Mouse (Mus musculus) stomach, postnatal 0 days (tissue): ENCODE data around the gene Tada1. TPM values are rescaled to one million over a fixed set of nuclear protein-coding genes. Genes with fewer than 3 reads are reported as not detected.

Source experiments
- ATAC-seq: fragments of 200-750 bp; cut with Nextera tagmentation; 2 replicates; pipeline ENCODE4 v1.8.0; 2017; ENCODE audit not compliant: low FRiP score, low TSS enrichment
- DNase-seq: peaks from one replicate; pipeline ENCODE4 v3.0.0-alpha.2; 2016; ENCODE audit warnings: low spot score
- H3K27ac ChIP-seq: fragments of 300-500 bp; sonication (generic); replicated peaks from 2 replicates; pipeline ENCODE4 v1.5.1; 2014; ENCODE audit warnings: mild to moderate bottlenecking, control low read depth
- H3K27me3 ChIP-seq: fragments of 300-500 bp; sonication (generic); 2 replicates; pipeline ENCODE4 v1.6.1; 2014; ENCODE audit warnings: low read length; ENCODE audit not compliant: control insufficient read depth, insufficient read depth
- H3K36me3 ChIP-seq: fragments of 300-500 bp; sonication (generic); 2 replicates; pipeline ENCODE4 v1.6.1; 2014; ENCODE audit warnings: low read length, mixed read lengths; ENCODE audit not compliant: control insufficient read depth, insufficient read depth
- H3K4me1 ChIP-seq: fragments of 300-500 bp; sonication (generic); replicated peaks from 2 replicates; pipeline ENCODE4 v1.6.1; 2014; ENCODE audit warnings: antibody characterized with exemption; ENCODE audit not compliant: control insufficient read depth, insufficient read depth
- H3K4me2 ChIP-seq: fragments of 300-500 bp; sonication (generic); replicated peaks from 2 replicates; pipeline ENCODE4 v1.6.1; 2014; ENCODE audit warnings: low read depth, mild to moderate bottlenecking, control low read depth, moderate library complexity
- H3K4me3 ChIP-seq: fragments of 300-500 bp; sonication (generic); 2 replicates; pipeline ENCODE4 v1.5.1; 2014; ENCODE audit warnings: low read depth, low read length, control low read depth
- H3K9ac ChIP-seq: fragments of 300-500 bp; sonication (generic); 2 replicates; pipeline ENCODE4 v1.6.1; 2014; ENCODE audit warnings: mild to moderate bottlenecking, low read length, control low read depth, mixed read lengths
- H3K9me3 ChIP-seq: fragments of 300-500 bp; sonication (generic); 2 replicates; pipeline ENCODE4 v1.6.1; 2016; ENCODE audit warnings: low read length; ENCODE audit not compliant: control insufficient read depth
- CTCF ChIP-seq: IDR thresholded peaks from 2 replicates; pipeline ENCODE4 v1.5.1; 2016; ENCODE audit warnings: antibody characterized with exemption, low read depth, mild to moderate bottlenecking, moderate library complexity
- EP300 ChIP-seq: optimal IDR thresholded peaks from 2 replicates; pipeline ENCODE3; 2016; ENCODE audit warnings: antibody characterized with exemption
- WGBS: fragments of 180-500 bp; shearing (Covaris S2); extraction: QIAGEN DNeasy Blood & Tissue Kit; methylation state at CpG from one replicate; pipeline ENCODE4 v1.1.7; 2014; 5-methylcytosine and 5-hydroxymethylcytosine counted together
- polyA plus RNA-seq: library from polyadenylated mRNA; unstranded; fragments of >200 nt; fragmentation: Nextera tagmentation; extraction: Ambion mirVana; gene quantifications from 2 replicates; pipeline ENCODE4 v1.2.1, GENCODE M21; 2015

The Tada1 gene
- polyA plus RNA-seq, 1 experiment from 2014 or later: 18.8 TPM

- Histone ChIP-seq H3K4me1 (peaks cover 3% of the 10 kb centered on the region; the same call in 1 of the 2 replicates), H3K9me3 (no peaks in the 10 kb centered on the region), H3K4me3 (no peak overlapping the region), H3K27ac (no peak overlapping the region), H3K4me2 (no peak overlapping the region), H3K9ac (no peak overlapping the region), H3K36me3 (peaks cover 1% of the 10 kb centered on the region; the same call in 1 of the 2 replicates), H3K27me3 (no peaks in the 10 kb centered on the region)
- WGBS: 92% methylated on average over 3 of the region's 3 CpGs
- DNase-seq (no peak), ATAC-seq (no peak)
- TF ChIP-seq CTCF (no peak), EP300 (no peak)
Observed at GRCm38 (mm10) chr1:166412266-166412665, 33.4 kb downstream of the Tada1 start.

- H3K9me3 ChIP-seq: no peaks in the 10 kb centered on the region
- 51% methylated on average over 3 of the region's 3 CpGs for WGBS
- DNase-seq (no peak), ATAC-seq (no peak)
- H3K4me1 ChIP-seq: no peaks in the 10 kb centered on the region
- no peak overlapping the region for H3K4me2 ChIP-seq
- H3K27me3 ChIP-seq: no peaks in the 10 kb centered on the region
- H3K36me3 ChIP-seq: no peaks in the 10 kb centered on the region
- no peak overlapping the region for H3K4me3 ChIP-seq
- H3K9ac ChIP-seq: no peak overlapping the region
- TF ChIP-seq CTCF: peak; percentile 70
- TF ChIP-seq EP300: no peak
- H3K27ac ChIP-seq: no peak overlapping the region
Observed at GRCm38 (mm10) chr1:166429053-166429452, 50.2 kb downstream of the Tada1 start.

GRCm38 (mm10) chr1:166429809-166430431, 51.0 kb downstream of the Tada1 start:
- Histone ChIP-seq H3K9me3 (no peaks in the 10 kb centered on the region), H3K4me2 (no peak overlapping the region), H3K27me3 (no peaks in the 10 kb centered on the region), H3K4me1 (no peaks in the 10 kb centered on the region), H3K36me3 (no peaks in the 10 kb centered on the region), H3K4me3 (no peak overlapping the region), H3K9ac (no peak overlapping the region), H3K27ac (no peak overlapping the region)
- no peak for TF ChIP-seq EP300
- no peak for TF ChIP-seq CTCF
- DNase-seq (no peak), ATAC-seq (no peak)
- WGBS: 38% methylated on average over 10 of the region's 10 CpGs

GRCm38 (mm10) chr1:166439426-166439825, 60.5 kb downstream of the Tada1 start:
- TF ChIP-seq CTCF: no peak
- TF ChIP-seq EP300: no peak
- ATAC-seq: no peak
- Histone ChIP-seq H3K4me3 (no peak overlapping the region), H3K36me3 (no peaks in the 10 kb centered on the region), H3K4me1 (no peaks in the 10 kb centered on the region), H3K9me3 (no peaks in the 10 kb centered on the region), H3K27me3 (no peaks in the 10 kb centered on the region), H3K27ac (no peak overlapping the region), H3K9ac (no peak overlapping the region), H3K4me2 (no peak overlapping the region)
- no peak for DNase-seq
- 54% methylated on average over 6 of the region's 6 CpGs for WGBS

GRCm38 (mm10) chr1:166441992-166442391, 63.1 kb downstream of the Tada1 start:
- no peaks in the 10 kb centered on the region for H3K27me3 ChIP-seq
- no peak for ATAC-seq
- H3K9me3 ChIP-seq: no peaks in the 10 kb centered on the region
- no peak for DNase-seq
- no peak overlapping the region for H3K27ac ChIP-seq
- no peak overlapping the region for H3K9ac ChIP-seq
- no peaks in the 10 kb centered on the region for H3K4me1 ChIP-seq
- H3K4me2 ChIP-seq: no peak overlapping the region
- 92% methylated on average over 3 of the region's 3 CpGs for WGBS
- no peak for TF ChIP-seq EP300
- no peak for TF ChIP-seq CTCF
- no peak overlapping the region for H3K4me3 ChIP-seq
- no peaks in the 10 kb centered on the region for H3K36me3 ChIP-seq

Other genes starting within 250 kb of the Tada1 start
- 34.3 and 35.6 TPM in 2 replicates for gene Gpa33, start 248.9 kb upstream of the Tada1 start, polyA plus RNA-seq
- gene Mael, start 140.3 kb upstream of the Tada1 start, polyA plus RNA-seq: not detected in 2 replicates
- gene Ildr2, start 125.0 kb upstream of the Tada1 start, polyA plus RNA-seq: 0.50 and 0.64 TPM in 2 replicates
- 4.0 and 4.1 TPM in 2 replicates for gene Pogk, start 30.8 kb downstream of the Tada1 start, polyA plus RNA-seq
- gene Gm4846, start 118.5 kb downstream of the Tada1 start, polyA plus RNA-seq: not detected in 2 replicates